Mouse (Mus musculus) cerebellum, postnatal 4 days (tissue): ENCODE data around the gene Zfp612.
"Not testable (repeated sequence)": the region's sequence is repeated elsewhere in the genome, so short reads cannot be mapped to it uniquely, and the experiment has no call there.

Source experiments
- DNase-seq, 2 experiments: peaks; one replicate each; pipeline ENCODE4 v3.0.0; 2022; ENCODE audit warnings: low spot score in 2 of 2, mixed read lengths in 1 of 2

Zfp612 gene

GRCm38 (mm10) chr8:110079282-110080221, at the start of gene Zfp612:
TSS of gene Zfp612 (plus strand) at chr8:110079746.
- DNase-seq = peak; percentile 49 to 74

- not testable (repeated sequence) for DNase-seq
Observed at GRCm38 (mm10) chr8:110033771-110034170, 45.8 kb upstream of the Zfp612 start.

- no peak for DNase-seq
Observed at GRCm38 (mm10) chr8:110034331-110034730, 45.2 kb upstream of the Zfp612 start.

- DNase-seq = peak in 1 of 2 experiments; percentile 37
Observed at GRCm38 (mm10) chr8:110036156-110036555, 43.4 kb upstream of the Zfp612 start.

- no peak for DNase-seq
Observed at GRCm38 (mm10) chr8:110039216-110039615, 40.3 kb upstream of the Zfp612 start.

GRCm38 (mm10) chr8:110039659-110040058, 39.9 kb upstream of the Zfp612 start, which contains the start of gene Chst4:
TSS of gene Chst4 (minus strand) at chr8:110039740.
- no peak for DNase-seq

GRCm38 (mm10) chr8:110040509-110040908, 39.0 kb upstream of the Zfp612 start:
- DNase-seq = no peak

- DNase-seq = no peak
Observed at GRCm38 (mm10) chr8:110051208-110051607, 28.3 kb upstream of the Zfp612 start.

GRCm38 (mm10) chr8:110058207-110058606, 21.3 kb upstream of the Zfp612 start:
- no peak for DNase-seq

- no peak for DNase-seq
Observed at GRCm38 (mm10) chr8:110064161-110064560, 15.4 kb upstream of the Zfp612 start.

GRCm38 (mm10) chr8:110064606-110065365, 14.8 kb upstream of the Zfp612 start:
- DNase-seq = no peak

GRCm38 (mm10) chr8:110065676-110066075, 13.9 kb upstream of the Zfp612 start:
- DNase-seq = no peak

GRCm38 (mm10) chr8:110069706-110070105, 9.8 kb upstream of the Zfp612 start:
- DNase-seq = no peak

GRCm38 (mm10) chr8:110071600-110071999, 7.9 kb upstream of the Zfp612 start:
- peak in 1 of 2 experiments; percentile 73 for DNase-seq

- no peak for DNase-seq
Observed at GRCm38 (mm10) chr8:110074496-110074895, 5.0 kb upstream of the Zfp612 start.

- DNase-seq = no peak
Observed at GRCm38 (mm10) chr8:110082416-110083105, 3.0 kb downstream of the Zfp612 start.

GRCm38 (mm10) chr8:110091869-110092268, 12.3 kb downstream of the Zfp612 start:
- DNase-seq = peak in 1 of 2 experiments; percentile 32

- DNase-seq = no peak
Observed at GRCm38 (mm10) chr8:110100907-110101306, 21.4 kb downstream of the Zfp612 start, which contains the start of gene Gm21964. TSS of gene Gm21964 (plus strand) at chr8:110101207.

GRCm38 (mm10) chr8:110101676-110102075, 22.1 kb downstream of the Zfp612 start:
- no peak for DNase-seq

GRCm38 (mm10) chr8:110102653-110103052, 23.1 kb downstream of the Zfp612 start, which contains the start of gene Gm17720:
TSS of gene Gm17720 (minus strand) at chr8:110102753.
- no peak for DNase-seq

GRCm38 (mm10) chr8:110119715-110120114, 40.2 kb downstream of the Zfp612 start:
- DNase-seq = peak in 1 of 2 experiments; percentile 49

- peak; percentile 73 to 84 for DNase-seq
Observed at GRCm38 (mm10) chr8:110130537-110130936, 51.0 kb downstream of the Zfp612 start.
